ENCODE assay signal across 1 mouse cellular context in the genomic region with DNA sequence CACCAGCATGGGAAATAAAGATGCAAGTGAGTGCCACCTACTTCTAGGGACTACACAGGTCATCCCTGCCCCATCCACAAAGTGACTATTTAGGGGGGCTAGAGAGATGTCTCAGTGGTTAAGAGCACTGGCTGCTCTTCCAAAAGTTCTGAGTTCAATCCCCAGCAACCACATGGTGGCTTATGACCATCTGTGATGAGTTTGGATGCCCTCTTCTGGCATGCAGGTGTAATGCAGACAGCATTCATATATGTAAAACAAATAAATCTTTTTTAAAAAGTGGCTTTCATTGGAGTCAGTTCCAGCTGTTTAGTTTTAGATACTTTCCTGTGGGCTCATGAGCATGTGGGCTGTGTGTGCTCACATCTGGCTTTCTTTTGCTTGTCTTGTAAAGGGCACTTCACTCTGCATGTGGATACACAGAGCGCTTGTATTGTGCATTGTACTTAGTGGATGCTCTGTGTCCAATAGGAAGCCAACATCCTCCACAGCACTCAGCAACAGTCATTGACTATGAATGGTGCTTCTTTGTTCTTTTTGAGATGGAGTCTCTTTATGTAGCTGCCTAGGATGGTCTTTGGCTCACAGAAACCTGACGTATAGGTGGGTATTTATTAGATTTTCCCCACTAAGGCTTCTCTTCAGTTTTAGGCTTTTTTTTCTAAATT.
A peak's percentile ranks its signal among the peaks of the same experiment; 100 is the strongest.
TF ChIP-seq lines count a peak whose summit lies in the region.

No protein-coding gene starts in this region.

TF ChIP-seq in CH12.LX, 34 proteins besides CTCF, POLR2A, EP300 and RAD21 (continued from another document):
- TF ChIP-seq SMC3 (IDR thresholded peaks at IDR 0.05; ENCODE audit: low read depth, low read length) (peak; percentile 24; the same call in 1 of the 2 replicates), MYC (IDR thresholded peaks at IDR 0.05; ENCODE audit: low read depth, low read length) (0 out of 2 replicates have a peak, but pooled peaks have one; percentile 25)
